Mouse (Mus musculus): ENCODE measurements around the gene Cope.

The Cope gene

DNA sequence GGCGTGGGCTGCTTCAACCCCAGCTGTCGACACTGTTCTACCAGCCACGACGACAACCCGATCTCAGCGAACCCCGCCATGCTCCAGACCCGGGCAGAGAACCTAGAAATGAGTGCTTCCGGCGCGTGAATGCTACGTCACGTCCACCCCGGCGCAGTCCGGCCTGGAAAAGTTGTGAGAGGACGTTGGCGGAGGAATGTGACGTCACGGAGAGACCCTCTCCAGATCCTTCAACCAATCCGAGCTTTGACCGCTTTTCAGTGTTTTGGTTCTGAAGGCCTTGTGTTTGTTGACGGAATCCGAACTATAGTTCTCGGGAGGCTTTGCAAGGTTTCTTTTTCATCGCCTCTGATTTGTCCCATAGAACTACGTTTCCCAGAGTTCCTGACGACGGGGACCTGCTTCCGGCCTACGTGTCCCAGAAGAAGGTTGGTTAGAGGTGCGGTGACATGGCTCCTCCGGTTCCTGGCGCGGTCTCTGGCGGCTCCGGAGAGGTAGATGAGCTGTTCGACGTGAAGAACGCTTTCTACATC lies at the start of gene Cope, which contains the start of gene Ddx49:
Cope (plus strand) TSS at position 161 of the 533 bp plus-strand sequence.
Ddx49 (minus strand) TSS at position 132 of the 533 bp plus-strand sequence.
- DNase-seq (ENCODE audit: low spot score in 2 of 2), result peak; percentile 87 to 96

DNA sequence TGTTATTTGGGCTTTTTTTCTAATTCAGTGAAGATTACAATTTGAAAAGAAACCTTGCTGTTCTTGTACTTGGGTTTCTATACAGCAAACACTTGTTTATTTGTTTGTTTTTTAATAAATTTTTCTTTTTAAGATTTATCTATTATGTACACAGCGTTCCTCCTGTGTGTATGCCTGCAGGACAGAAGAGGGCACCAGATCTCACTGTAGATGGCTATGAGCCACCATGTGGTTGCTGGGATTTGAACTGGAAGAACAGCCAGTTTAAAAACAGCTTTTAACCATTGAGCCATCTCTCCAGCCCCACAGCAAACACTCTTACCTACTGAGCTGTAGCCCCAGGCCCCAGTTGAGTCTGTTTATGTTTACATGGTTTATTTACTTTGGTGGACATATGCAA lies 47.7 kb upstream of the Cope start:
- DNase-seq (ENCODE audit: low spot score in 2 of 2), result no peak

DNA sequence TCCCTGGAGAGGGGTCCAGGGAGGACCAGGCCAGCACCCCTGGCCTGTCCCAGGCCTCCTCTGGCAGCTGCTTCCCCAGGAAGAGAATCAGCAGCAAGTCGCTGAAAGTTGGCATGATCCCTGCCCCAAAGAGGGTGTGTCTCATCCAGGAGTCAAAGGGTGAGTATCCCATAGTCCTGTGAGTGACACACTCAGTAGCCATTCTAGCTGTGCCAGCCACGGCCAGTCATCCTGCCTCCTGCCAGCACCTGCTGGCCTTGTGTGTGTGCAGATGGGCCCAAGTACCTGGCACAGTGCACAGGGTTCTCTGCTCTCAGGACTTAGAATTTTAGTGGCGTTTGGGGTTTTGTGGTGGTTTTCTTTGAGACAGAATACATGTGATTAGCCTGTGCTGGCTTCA lies 44.9 kb upstream of the Cope start:
- no peak for DNase-seq (ENCODE audit: low spot score in 2 of 2)

DNA sequence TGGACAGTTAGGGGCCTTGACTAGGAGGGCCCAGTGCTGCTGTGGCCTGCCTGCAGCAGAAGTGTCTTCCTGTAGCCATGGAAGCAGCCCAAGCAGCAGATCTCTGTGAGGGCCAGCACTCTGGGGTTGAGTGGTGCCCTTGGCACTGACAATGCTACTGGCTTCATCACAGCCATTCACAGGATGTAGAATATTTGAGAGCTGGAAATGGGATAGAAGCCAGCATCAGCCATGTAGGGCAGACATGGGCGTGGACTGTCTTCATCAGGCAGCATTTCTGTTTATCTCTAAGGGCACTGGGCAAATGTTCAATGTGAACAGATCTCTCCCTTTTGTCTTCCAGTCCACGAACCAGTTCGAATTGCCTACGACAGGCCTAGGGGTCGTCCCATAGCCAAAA lies 43.7 kb upstream of the Cope start:
- DNase-seq (ENCODE audit: low spot score in 2 of 2), result no peak

- no peak for DNase-seq (ENCODE audit: low spot score in 2 of 2)
These were observed 43.3 kb upstream of the Cope start for GRCm38 (mm10) chr8:70259043-70259442.

- no peak for DNase-seq (ENCODE audit: low spot score in 2 of 2)
These were observed 34.6 kb upstream of the Cope start for GRCm38 (mm10) chr8:70267674-70268073.

- DNase-seq (ENCODE audit: low spot score in 2 of 2), result no peak
These were observed 34.0 kb upstream of the Cope start for GRCm38 (mm10) chr8:70268311-70268710.

DNA sequence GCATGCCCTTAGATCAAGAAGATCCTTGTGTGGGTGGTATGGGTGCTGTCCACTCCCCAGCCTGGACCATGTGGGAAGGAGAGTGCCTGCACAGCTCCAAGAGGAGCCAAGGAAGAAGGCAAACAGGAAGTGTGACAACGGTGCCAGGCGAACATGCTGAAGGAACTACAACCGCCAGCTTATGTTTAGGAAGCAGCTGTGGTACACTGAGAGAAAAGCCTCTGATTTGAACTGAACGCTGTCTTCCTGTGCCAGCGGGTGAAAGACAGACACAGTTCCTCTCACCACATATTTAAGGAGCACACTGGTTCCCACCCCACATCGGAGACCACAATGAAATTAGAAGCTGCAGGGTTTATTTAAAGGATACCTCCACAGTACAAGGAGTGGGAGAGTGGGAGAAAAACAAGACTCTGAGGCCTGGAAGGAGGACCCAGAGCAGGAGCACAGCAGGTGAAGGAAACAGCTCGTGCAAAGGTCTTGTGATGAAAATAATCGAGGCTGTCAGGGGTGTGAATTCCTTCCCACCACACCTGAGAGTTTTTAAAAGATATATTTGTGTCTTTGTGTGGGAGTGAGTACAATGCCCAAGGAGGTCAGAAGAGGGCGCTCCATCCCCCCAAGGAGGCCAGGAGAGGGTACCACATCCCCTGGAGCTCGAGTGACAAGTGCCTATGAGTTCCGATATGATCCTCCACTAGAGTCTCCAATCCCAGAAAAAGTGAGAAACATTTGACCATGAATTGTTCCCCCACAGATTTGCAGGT lies 33.3 kb upstream of the Cope start:
- DNase-seq (ENCODE audit: low spot score in 2 of 2), result peak in 1 of 2 experiments; percentile 35

DNA sequence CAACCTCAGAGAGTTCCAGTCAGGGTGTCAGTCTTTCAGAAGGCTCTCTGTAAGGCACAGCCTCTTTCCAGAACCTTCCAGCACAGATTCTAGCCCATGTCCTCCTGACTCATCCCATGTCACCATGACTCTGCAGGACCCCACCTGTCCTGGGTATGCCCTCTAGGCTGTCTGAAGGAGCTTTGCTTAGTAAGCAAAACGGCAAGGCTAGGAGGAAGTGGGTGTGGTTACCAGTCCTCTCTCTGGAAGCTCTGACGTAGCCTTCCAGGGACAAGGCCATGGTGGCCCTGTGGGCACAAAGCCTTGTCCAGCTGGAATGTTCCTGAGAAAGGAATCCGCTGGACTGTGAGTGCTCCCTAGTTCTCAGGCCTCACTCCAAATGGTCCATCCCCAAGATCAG lies 29.4 kb upstream of the Cope start:
- DNase-seq (ENCODE audit: low spot score in 2 of 2), result no peak

- no peak for DNase-seq (ENCODE audit: low spot score in 2 of 2)
These were observed 28.0 kb upstream of the Cope start for GRCm38 (mm10) chr8:70274350-70274749.

DNA sequence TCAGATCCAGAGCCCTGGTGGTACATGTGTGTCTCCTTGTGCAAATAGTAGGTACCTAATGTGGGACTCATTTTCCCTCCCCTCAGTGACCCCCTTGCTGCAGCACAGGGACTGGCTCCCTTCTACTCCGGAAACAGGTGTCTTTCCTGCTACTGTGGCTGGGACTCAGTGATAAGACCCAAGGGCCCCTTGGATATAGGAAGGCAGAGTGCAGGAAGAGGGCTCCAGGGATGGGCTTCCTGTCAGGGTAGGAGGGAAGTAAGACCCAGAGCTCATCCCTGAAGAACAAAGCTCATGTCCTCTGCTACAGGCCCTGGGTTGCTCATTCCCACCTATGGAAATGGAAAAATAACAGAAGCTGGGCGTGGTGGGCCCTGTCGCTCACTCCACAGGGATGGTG lies 25.8 kb upstream of the Cope start:
- DNase-seq (ENCODE audit: low spot score in 2 of 2), result no peak

DNA sequence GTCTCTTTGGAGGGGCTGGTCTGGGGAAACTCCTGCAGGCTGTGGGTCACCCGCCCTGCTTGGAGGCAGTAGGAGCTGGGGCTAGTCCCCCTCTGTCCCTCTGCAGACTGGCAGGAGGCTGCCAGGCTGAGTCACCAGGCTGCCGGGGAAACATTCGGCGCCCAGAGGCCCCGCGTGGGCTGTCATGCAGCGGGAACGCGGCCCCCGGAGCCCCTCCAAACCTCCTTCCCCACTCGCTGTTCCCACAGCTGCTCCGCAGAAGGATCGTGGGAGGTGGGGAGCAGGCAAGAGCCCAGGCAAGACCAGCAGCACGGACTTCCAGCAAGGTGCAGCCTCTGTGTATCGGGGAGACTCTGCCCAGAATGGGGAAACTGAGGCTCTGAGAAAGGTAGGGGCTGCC lies 24.1 kb upstream of the Cope start:
- DNase-seq (ENCODE audit: low spot score in 2 of 2), result peak in 1 of 2 experiments; percentile 37

- DNase-seq (ENCODE audit: low spot score in 2 of 2), result no peak
These were observed 23.1 kb upstream of the Cope start for GRCm38 (mm10) chr8:70279266-70279665.

DNA sequence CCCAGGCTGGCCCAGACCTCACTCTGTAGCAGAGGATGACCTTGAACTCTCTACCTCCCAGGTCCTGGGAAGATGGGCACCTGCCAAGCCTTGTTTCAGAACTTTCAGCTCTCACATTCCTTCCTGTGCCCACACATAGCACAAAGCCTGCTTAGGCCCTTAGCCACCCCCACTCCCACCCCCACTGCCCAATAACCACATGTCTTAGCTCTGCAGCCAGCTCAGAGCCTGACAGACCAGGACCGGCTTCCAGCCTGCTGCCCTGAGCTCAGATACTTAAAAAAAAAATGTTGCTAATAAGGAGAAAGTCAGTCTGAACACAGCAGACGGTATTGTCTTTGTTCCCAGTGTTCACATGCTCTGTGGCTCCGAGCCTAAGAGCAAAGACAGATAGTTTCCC lies 21.3 kb upstream of the Cope start:
- no peak for DNase-seq (ENCODE audit: low spot score in 2 of 2)

DNA sequence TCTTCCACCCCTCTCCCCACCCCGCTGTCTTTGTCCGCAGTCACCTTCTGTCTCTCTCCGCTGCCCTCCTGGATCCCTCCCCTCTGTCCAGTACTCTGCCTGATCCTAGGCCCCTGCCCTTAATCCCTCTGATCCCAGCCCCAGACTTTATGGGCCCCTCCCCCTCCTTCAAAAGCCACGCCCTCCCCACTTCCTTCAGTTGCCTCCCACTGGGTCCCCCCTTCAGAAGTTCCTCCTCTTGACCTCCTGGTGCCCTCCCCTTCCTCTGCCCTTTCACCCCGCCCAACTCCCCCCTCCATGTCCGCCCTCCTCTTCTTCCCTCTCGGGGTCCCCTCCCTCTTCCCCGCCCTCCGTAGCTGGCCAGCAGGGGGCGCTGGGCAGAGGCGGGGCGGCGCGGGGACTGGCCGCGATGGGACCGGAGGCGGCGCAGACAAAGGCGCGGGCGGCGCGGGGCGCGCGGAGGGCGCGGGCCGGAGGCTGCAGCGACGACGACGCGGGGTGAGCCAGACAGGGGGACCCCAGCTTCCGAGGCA lies 19.6 kb upstream of the Cope start, which contains the start of gene Homer3:
Homer3 (plus strand) TSS at position 225 of the 533 bp plus-strand sequence.
- DNase-seq (ENCODE audit: low spot score in 2 of 2), result peak; percentile 48 to 76

DNA sequence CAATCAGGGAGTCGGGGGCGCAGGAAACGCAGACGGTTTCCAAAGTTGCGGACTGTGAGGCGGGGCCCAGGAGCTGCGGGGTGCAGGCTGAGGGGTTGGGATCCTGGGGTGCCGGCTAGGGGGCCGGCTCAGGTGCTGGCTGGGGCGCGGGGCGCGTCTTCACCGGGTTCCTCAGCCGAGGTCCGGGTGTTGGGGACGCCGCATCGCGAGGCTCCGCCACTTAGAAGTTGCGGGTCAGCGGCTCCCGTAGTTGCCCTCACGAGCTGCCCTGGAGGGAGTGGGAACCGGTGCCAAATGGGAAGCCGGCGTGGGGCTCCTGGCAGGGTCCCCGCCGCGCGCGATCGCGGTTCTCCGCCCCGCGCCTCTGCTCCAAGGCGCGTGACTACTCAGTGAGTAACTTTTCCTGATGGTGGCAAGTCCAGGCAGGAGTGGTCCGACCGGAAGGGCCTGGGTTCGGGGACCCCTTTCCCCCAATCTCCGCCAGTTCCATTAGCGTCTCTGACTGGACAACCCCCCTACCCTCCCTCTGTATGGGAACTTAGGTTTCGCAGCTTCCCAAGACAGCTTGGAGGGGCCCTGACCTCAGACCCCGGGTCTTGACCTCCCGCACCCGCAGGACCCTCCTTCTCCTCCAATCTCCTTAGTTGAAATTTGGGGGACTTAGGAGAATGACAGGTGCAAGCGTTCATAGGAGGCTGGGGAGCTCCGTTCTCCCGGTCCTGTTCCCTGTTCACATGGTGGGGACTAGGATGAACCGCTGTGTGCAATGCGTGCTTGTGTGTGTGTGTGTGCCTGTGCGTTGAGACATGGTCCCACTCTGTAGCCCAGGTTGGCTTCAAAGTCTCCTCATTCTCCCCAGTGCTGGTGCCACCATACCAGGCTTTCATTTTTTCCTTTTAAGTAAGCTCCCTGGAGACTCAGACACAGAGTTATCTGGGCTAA lies 18.9 kb upstream of the Cope start:
- no peak for DNase-seq (ENCODE audit: low spot score in 2 of 2)

DNA sequence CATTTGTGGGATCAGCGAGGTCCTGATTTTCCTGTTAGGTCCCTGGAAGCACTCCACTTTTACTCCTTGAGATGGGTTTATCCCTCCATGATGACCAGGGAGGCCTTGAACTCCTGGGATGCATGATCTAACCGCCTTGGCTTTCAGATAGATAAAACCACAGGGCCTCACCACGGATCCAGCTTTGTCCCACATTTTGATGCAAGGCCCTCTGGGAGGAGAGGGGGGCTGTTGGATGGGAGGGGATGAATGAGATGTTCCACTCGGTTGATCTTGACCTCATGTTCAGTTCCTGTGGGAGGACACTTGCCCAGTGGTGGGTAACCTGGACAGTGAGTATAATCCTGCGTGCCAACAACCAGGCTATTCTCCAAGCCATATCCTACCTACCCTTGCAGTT lies 17.9 kb upstream of the Cope start:
- DNase-seq (ENCODE audit: low spot score in 2 of 2), result no peak

GRCm38 (mm10) chr8:70285304-70285703 lies 17.0 kb upstream of the Cope start:
- no peak for DNase-seq (ENCODE audit: low spot score in 2 of 2)

DNA sequence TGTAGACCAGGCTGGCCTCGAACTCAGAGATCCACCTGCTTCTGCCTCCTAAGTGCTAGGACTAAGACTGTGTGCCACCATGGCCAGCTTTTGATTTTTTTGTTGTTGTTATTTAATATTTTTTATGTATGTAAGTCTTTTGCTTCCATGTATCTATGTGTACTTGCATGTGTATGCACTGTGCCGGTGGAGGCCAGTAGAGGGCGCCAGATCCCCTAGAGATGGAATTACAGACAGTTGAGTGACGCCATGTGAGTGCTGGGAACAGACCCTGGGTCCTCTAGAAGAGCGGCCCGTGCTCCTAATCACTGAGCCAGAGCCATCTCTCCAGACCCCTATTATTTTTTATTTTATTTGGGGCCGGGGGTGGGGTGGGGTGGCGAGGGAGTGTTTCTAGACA lies 15.6 kb upstream of the Cope start:
- DNase-seq (ENCODE audit: low spot score in 2 of 2), result no peak

DNA sequence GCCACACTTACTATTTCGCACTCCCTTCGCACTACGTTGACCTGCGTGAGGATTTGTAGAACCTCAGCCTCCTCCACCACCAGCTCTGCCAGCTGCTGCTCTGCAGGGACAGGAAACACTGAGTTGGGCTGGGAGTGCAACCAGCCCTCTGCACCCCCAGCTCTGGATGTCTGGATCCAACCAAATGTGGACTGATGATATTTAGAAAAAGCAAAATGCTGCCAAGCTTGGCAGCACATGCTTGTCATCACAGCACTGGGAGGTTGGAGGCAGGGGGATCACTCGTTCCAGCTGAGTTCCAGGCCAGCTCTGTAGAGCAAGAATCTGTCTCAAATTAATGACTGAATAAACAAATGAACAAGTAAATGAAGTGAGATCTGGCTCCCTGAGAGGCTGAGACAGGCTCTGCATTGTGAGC lies 8.3 kb upstream of the Cope start:
- no peak for DNase-seq (ENCODE audit: low spot score in 2 of 2)

DNA sequence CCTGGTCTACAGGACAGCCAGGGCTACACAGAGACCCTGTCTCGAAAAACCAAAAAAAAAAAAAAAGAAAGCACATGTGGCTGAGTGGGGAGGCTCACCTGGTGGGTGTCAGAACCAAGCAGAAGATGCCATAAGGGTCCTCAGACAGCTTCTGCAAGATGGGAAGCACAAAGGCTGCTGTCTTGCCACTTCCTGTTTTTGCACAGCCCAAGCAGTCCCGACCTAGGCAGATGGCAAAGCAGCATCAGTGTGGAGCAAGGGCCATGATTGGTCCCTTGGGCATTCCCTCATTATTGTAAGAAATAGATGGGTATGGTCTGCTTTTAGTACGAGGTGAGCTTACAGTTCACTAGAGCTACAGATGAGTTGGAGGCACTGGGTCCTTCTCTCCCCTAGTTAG lies 1.4 kb upstream of the Cope start:
- no peak for DNase-seq (ENCODE audit: low spot score in 2 of 2)

- DNase-seq (ENCODE audit: low spot score in 2 of 2), result no peak
These were observed 583 bp downstream of the Cope start for GRCm38 (mm10) chr8:70302901-70303300.

All from left cerebral cortex, adult 9 months (tissue).